Mouse (Mus musculus) lung, postnatal 25 days (tissue): ENCODE measurements around the gene Rdh16f1.
"Not testable (repeated sequence)": the region's sequence is repeated elsewhere in the genome, so short reads cannot be mapped to it uniquely, and the experiment has no call there.

Source experiments
- DNase-seq: peaks from one replicate; pipeline ENCODE4 v3.0.0; 2022; ENCODE audit warnings: low spot score

Rdh16f1 gene

GRCm38 (mm10) chr10:127748847-127749612 is 10.6 kb upstream of the Rdh16f1 start:
- DNase-seq = peak; percentile 57

GRCm38 (mm10) chr10:127750136-127750777 is 9.3 kb upstream of the Rdh16f1 start:
- DNase-seq = no peak

- DNase-seq = peak; percentile 61
Measured at GRCm38 (mm10) chr10:127751548-127751947, 8.0 kb upstream of the Rdh16f1 start, which contains the start of gene Gpr182. TSS of gene Gpr182 (minus strand) at chr10:127751732.

- DNase-seq = no peak
Measured at GRCm38 (mm10) chr10:127754566-127755166, 4.9 kb upstream of the Rdh16f1 start.

GRCm38 (mm10) chr10:127755246-127755645 is 4.3 kb upstream of the Rdh16f1 start:
- DNase-seq = no peak

GRCm38 (mm10) chr10:127755770-127756468 is 3.7 kb upstream of the Rdh16f1 start:
- DNase-seq = peak; percentile 57

GRCm38 (mm10) chr10:127762926-127763325 is 3.3 kb downstream of the Rdh16f1 start:
- DNase-seq = not testable (repeated sequence)

GRCm38 (mm10) chr10:127763914-127764680 is 4.5 kb downstream of the Rdh16f1 start:
- no peak for DNase-seq

GRCm38 (mm10) chr10:127766564-127766963 is 7.0 kb downstream of the Rdh16f1 start:
- DNase-seq = no peak

- DNase-seq = no peak
Measured at GRCm38 (mm10) chr10:127776011-127776410, 16.4 kb downstream of the Rdh16f1 start, which contains the start of gene Rdh9. TSS of gene Rdh9 (plus strand) at chr10:127776386.

GRCm38 (mm10) chr10:127782321-127782720 is 22.7 kb downstream of the Rdh16f1 start:
- not testable (repeated sequence) for DNase-seq

- not testable (repeated sequence) for DNase-seq
Measured at GRCm38 (mm10) chr10:127785411-127785810, 25.8 kb downstream of the Rdh16f1 start.

- no peak for DNase-seq
Measured at GRCm38 (mm10) chr10:127799295-127799694, 39.7 kb downstream of the Rdh16f1 start.

GRCm38 (mm10) chr10:127800891-127801290 is 41.3 kb downstream of the Rdh16f1 start, which contains the start of gene Rdh16:
TSS of gene Rdh16 (plus strand) at chr10:127801152.
- DNase-seq = no peak

- no peak for DNase-seq
Measured at GRCm38 (mm10) chr10:127801612-127802011, 42.0 kb downstream of the Rdh16f1 start.

GRCm38 (mm10) chr10:127802236-127802635 is 42.6 kb downstream of the Rdh16f1 start:
- DNase-seq = no peak

- DNase-seq = no peak
Measured at GRCm38 (mm10) chr10:127804416-127804815, 44.8 kb downstream of the Rdh16f1 start.

GRCm38 (mm10) chr10:127815888-127816287 is 56.3 kb downstream of the Rdh16f1 start:
- DNase-seq = no peak

GRCm38 (mm10) chr10:127817268-127817910 is 57.8 kb downstream of the Rdh16f1 start:
- DNase-seq = not testable (repeated sequence)

GRCm38 (mm10) chr10:127821806-127822205 is 62.2 kb downstream of the Rdh16f1 start:
- not testable (repeated sequence) for DNase-seq

- no peak for DNase-seq
Measured at GRCm38 (mm10) chr10:127825386-127825785, 65.8 kb downstream of the Rdh16f1 start.
